12 mouse cellular contexts compared by ENCODE assay signal in the genomic region with DNA sequence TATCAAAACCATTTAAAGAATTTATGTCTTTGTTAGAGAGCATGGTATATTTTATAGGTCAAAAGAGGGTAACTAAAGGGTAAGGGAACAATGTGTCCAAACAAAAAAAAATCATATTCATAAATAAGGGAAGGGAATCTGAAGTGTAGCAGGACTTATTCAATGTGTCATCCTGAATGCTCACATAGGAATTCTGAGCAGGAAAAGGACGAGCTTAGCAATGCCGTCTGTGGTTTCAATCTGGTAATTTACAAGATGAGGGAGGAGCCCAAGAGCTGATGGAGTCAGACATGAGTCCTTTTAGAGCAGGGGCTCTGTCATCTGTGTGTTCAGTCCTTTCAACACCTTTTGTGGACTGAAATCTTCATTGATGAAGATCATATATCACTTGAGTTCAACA.
"Had no signal": no experiment of that assay in that cellular context is flagged by ENCODE, and none has a peak within 500 bp of the region (broad histone marks: within the 10 kb centered on the region; RNA-seq: fewer than 3 reads in every experiment).

No protein-coding gene starts in this region.

- ATAC-seq: inflammation-experienced regulatory T-cells, adult 6 months; intestine, embryonic 16.5 days; liver, embryonic 12.5 days had no signal

- H3K27me3 ChIP-seq: limb, embryonic 13.5 days; liver, embryonic 12.5 days; liver, embryonic 15.5 days had no signal

- H3K9ac ChIP-seq: limb, embryonic 13.5 days; liver, embryonic 12.5 days; liver, embryonic 15.5 days had no signal

- H3K4me2 ChIP-seq: limb, embryonic 13.5 days; liver, embryonic 12.5 days; liver, embryonic 15.5 days had no signal

- DNase-seq: layer of hippocampus, adult 9-11 months; midbrain, embryonic 14.5 days; thymus, adult 18-20 months; thymus, postnatal 36 days had no signal

- H3K4me3 ChIP-seq: layer of hippocampus, adult 2 months; limb, embryonic 10.5 days; limb, embryonic 13.5 days; liver, embryonic 12.5 days; liver, embryonic 15.5 days had no signal

- H3K27ac ChIP-seq: layer of hippocampus, adult 2 months; limb, embryonic 10.5 days; limb, embryonic 13.5 days; liver, embryonic 12.5 days; liver, embryonic 15.5 days; macrophage had no signal

- H3K36me3 ChIP-seq: limb, embryonic 10.5 days; limb, embryonic 13.5 days; liver, embryonic 12.5 days; liver, embryonic 15.5 days had no signal

- H3K4me1 ChIP-seq: limb, embryonic 10.5 days; limb, embryonic 13.5 days; liver, embryonic 12.5 days; liver, embryonic 15.5 days had no signal

- H3K9me3 ChIP-seq: limb, embryonic 10.5 days; limb, embryonic 13.5 days; liver, embryonic 12.5 days; liver, embryonic 15.5 days had no signal
